Mouse (Mus musculus): ENCODE results near the gene Gm867. TPM values are rescaled to one million over a fixed set of nuclear protein-coding genes. Genes with fewer than 3 reads are reported as not detected.

The Gm867 gene
- polyA plus RNA-seq, 1 experiment from 2014 or later: not detected

- Histone ChIP-seq H3K9ac (no peak overlapping the region), H3K4me3 (no peak overlapping the region), H3K36me3 (no peaks in the 10 kb centered on the region), H3K4me2 (replicated peaks) (no peak overlapping the region), H3K9me3 (no peaks in the 10 kb centered on the region), H3K27ac (no peak overlapping the region), H3K4me1 (peaks cover 4% of the 10 kb centered on the region; the same call in 1 of the 2 replicates), H3K27me3 (peaks cover 12% of the 10 kb centered on the region)
- 83% methylated on average over 7 of the region's 7 CpGs for WGBS
- ATAC-seq (ENCODE audit: low FRiP score, low read depth): no peak
Observed at GRCm38 (mm10) chr10:75945896-75946295, 5.4 kb upstream of the Gm867 start.

- Histone ChIP-seq H3K27me3 (peaks cover 11% of the 10 kb centered on the region), H3K9me3 (no peaks in the 10 kb centered on the region), H3K4me1 (no peaks in the 10 kb centered on the region), H3K4me2 (replicated peaks) (no peak overlapping the region), H3K36me3 (no peaks in the 10 kb centered on the region), H3K4me3 (no peak overlapping the region), H3K9ac (no peak overlapping the region), H3K27ac (no peak overlapping the region)
- ATAC-seq (ENCODE audit: low FRiP score, low read depth): no peak
- 92% methylated on average over 7 of the region's 7 CpGs for WGBS
Observed at GRCm38 (mm10) chr10:75945213-75945612, 4.7 kb upstream of the Gm867 start.

GRCm38 (mm10) chr10:75944066-75944772, 3.7 kb upstream of the Gm867 start:
- Histone ChIP-seq H3K9ac (no peak overlapping the region), H3K27ac (no peak overlapping the region), H3K4me1 (no peaks in the 10 kb centered on the region), H3K36me3 (no peaks in the 10 kb centered on the region), H3K9me3 (no peaks in the 10 kb centered on the region), H3K4me3 (no peak overlapping the region), H3K4me2 (replicated peaks) (no peak overlapping the region), H3K27me3 (peaks cover 10% of the 10 kb centered on the region; the same call in 1 of the 2 replicates)
- no peak for ATAC-seq (ENCODE audit: low FRiP score, low read depth)
- 46% methylated on average over 11 of the region's 11 CpGs for WGBS

GRCm38 (mm10) chr10:75942736-75943477, 2.4 kb upstream of the Gm867 start, which contains the start of gene Vpreb3:
TSS of gene Vpreb3 (plus strand) at chr10:75943057.
- WGBS: 79% methylated on average over 15 of the region's 15 CpGs
- Histone ChIP-seq H3K4me3 (no peak within 1 kb of the TSS), H3K27ac (no peak within 1 kb of the TSS), H3K9me3 (no peaks in the 10 kb centered on the region), H3K4me1 (no peaks in the 10 kb centered on the region), H3K9ac (no peak within 1 kb of the TSS), H3K36me3 (no peaks in the 10 kb centered on the region), H3K27me3 (peaks cover 18% of the 10 kb centered on the region), H3K4me2 (replicated peaks) (no peak within 1 kb of the TSS)
- ATAC-seq (ENCODE audit: low FRiP score, low read depth): no peak

GRCm38 (mm10) chr10:75941042-75941824, 761 bp upstream of the Gm867 start:
- H3K4me1 ChIP-seq: peaks cover under 1% of the 10 kb centered on the region; the same call in 1 of the 2 replicates
- H3K27ac ChIP-seq: no peak overlapping the region
- H3K9me3 ChIP-seq: no peaks in the 10 kb centered on the region
- H3K36me3 ChIP-seq: no peaks in the 10 kb centered on the region
- 80% methylated on average over 9 of the region's 9 CpGs for WGBS
- no peak overlapping the region for H3K4me3 ChIP-seq
- ATAC-seq (ENCODE audit: low FRiP score, low read depth): no peak
- H3K27me3 ChIP-seq: peaks cover 35% of the 10 kb centered on the region
- H3K4me2 ChIP-seq (replicated peaks): no peak overlapping the region
- H3K9ac ChIP-seq: no peak overlapping the region

- Histone ChIP-seq H3K27me3 (peaks cover 48% of the 10 kb centered on the region), H3K9ac (no peak overlapping the region), H3K27ac (no peak overlapping the region), H3K9me3 (no peaks in the 10 kb centered on the region), H3K4me3 (no peak overlapping the region), H3K4me2 (replicated peaks) (no peak overlapping the region), H3K4me1 (peaks cover 12% of the 10 kb centered on the region), H3K36me3 (no peaks in the 10 kb centered on the region)
- WGBS: 39% methylated on average over 9 of the region's 9 CpGs
- ATAC-seq (ENCODE audit: low FRiP score, low read depth): no peak
Observed at GRCm38 (mm10) chr10:75939481-75940234, 814 bp downstream of the Gm867 start.

- H3K27ac ChIP-seq: no peak overlapping the region
- H3K9me3 ChIP-seq: no peaks in the 10 kb centered on the region
- H3K36me3 ChIP-seq: no peaks in the 10 kb centered on the region
- H3K9ac ChIP-seq: no peak overlapping the region
- H3K4me3 ChIP-seq: no peak overlapping the region
- peaks cover 48% of the 10 kb centered on the region for H3K27me3 ChIP-seq
- 59% methylated on average over 10 of the region's 10 CpGs for WGBS
- H3K4me1 ChIP-seq: peaks cover 15% of the 10 kb centered on the region
- no peak overlapping the region for H3K4me2 ChIP-seq (replicated peaks)
- ATAC-seq (ENCODE audit: low FRiP score, low read depth): no peak
Observed at GRCm38 (mm10) chr10:75937851-75938643, 2.4 kb downstream of the Gm867 start.

GRCm38 (mm10) chr10:75936909-75937667, 3.4 kb downstream of the Gm867 start:
- H3K27me3 ChIP-seq: peaks cover 48% of the 10 kb centered on the region
- H3K9ac ChIP-seq: no peak overlapping the region
- H3K4me3 ChIP-seq: no peak overlapping the region
- 42% methylated on average over 18 of the region's 18 CpGs for WGBS
- no peak overlapping the region for H3K27ac ChIP-seq
- ATAC-seq (ENCODE audit: low FRiP score, low read depth): no peak
- H3K4me2 ChIP-seq (replicated peaks): no peak overlapping the region
- no peaks in the 10 kb centered on the region for H3K9me3 ChIP-seq
- H3K36me3 ChIP-seq: no peaks in the 10 kb centered on the region
- H3K4me1 ChIP-seq: peaks cover 22% of the 10 kb centered on the region

- H3K9me3 ChIP-seq: no peaks in the 10 kb centered on the region
- peaks cover 32% of the 10 kb centered on the region for H3K4me1 ChIP-seq
- WGBS: 2% methylated on average over 50 of the region's 51 CpGs
- peak; percentile 34; the same call in 1 of the 2 replicates for ATAC-seq (ENCODE audit: low FRiP score, low read depth)
- peak within 1 kb of the TSS; percentile 93 for H3K4me2 ChIP-seq (replicated peaks)
- no peak within 1 kb of the TSS for H3K27ac ChIP-seq
- no peaks in the 10 kb centered on the region for H3K36me3 ChIP-seq
- peak within 1 kb of the TSS; percentile 54 for H3K9ac ChIP-seq
- H3K4me3 ChIP-seq: peak within 1 kb of the TSS; percentile 53
- H3K27me3 ChIP-seq: peaks cover 51% of the 10 kb centered on the region
Observed at GRCm38 (mm10) chr10:75935680-75936541, 4.6 kb downstream of the Gm867 start, which contains the start of gene Mmp11. TSS of gene Mmp11 (minus strand) at chr10:75936496.

- no peaks in the 10 kb centered on the region for H3K36me3 ChIP-seq
- H3K27me3 ChIP-seq: peaks cover 46% of the 10 kb centered on the region
- H3K4me3 ChIP-seq: peak overlapping the region; percentile 53
- ATAC-seq (ENCODE audit: low FRiP score, low read depth): no peak
- peak overlapping the region; percentile 93 for H3K4me2 ChIP-seq (replicated peaks)
- peaks cover 42% of the 10 kb centered on the region for H3K4me1 ChIP-seq
- 56% methylated on average over 1 of the region's 1 CpGs for WGBS
- H3K9me3 ChIP-seq: no peaks in the 10 kb centered on the region
- H3K27ac ChIP-seq: no peak overlapping the region
- H3K9ac ChIP-seq: peak overlapping the region; percentile 54; the same call in 1 of the 2 replicates
Observed at GRCm38 (mm10) chr10:75934991-75935390, 5.5 kb downstream of the Gm867 start.

All from limb, embryonic 13.5 days (tissue).